Mouse (Mus musculus) hindbrain, embryonic 14.5 days (tissue): ENCODE data around the gene Nat8f6. TPM values are rescaled to one million over a fixed set of nuclear protein-coding genes. Genes with fewer than 3 reads are reported as not detected.
"Not testable (repeated sequence)": the region's sequence is repeated elsewhere in the genome, so short reads cannot be mapped to it uniquely, and the experiment has no call there.

ENCODE experiments used
- ATAC-seq: fragments of 200-750 bp; cut with Nextera tagmentation; 2 replicates; pipeline ENCODE4 v1.8.0; 2017; ENCODE audit warnings: moderate number of reproducible peaks, mild to moderate bottlenecking, moderate TSS enrichment, moderate library complexity; ENCODE audit not compliant: low FRiP score
- DNase-seq: peaks from one replicate; pipeline ENCODE4 v3.0.0-alpha.2; 2015; ENCODE audit warnings: low spot score
- H3K27ac ChIP-seq: fragments of 300-500 bp; sonication (generic); 2 replicates; pipeline ENCODE4 v1.5.1; 2014; ENCODE audit warnings: mild to moderate bottlenecking, moderate library complexity
- H3K27me3 ChIP-seq: fragments of 300-500 bp; sonication (generic); 2 replicates; pipeline ENCODE4 v1.6.1; 2014; ENCODE audit warnings: mild to moderate bottlenecking, low read length, mixed read lengths; ENCODE audit not compliant: control insufficient read depth, insufficient read depth
- H3K36me3 ChIP-seq: fragments of 300-500 bp; sonication (generic); replicated peaks from 2 replicates; pipeline ENCODE4 v1.6.1; 2014; ENCODE audit not compliant: control insufficient read depth, insufficient read depth
- H3K4me1 ChIP-seq: fragments of 300-500 bp; sonication (generic); replicated peaks from 2 replicates; pipeline ENCODE4 v1.6.1; 2014; ENCODE audit warnings: antibody characterized with exemption, low read length, mixed read lengths; ENCODE audit not compliant: control insufficient read depth, insufficient read depth
- H3K4me2 ChIP-seq: fragments of 300-500 bp; sonication (generic); replicated peaks from 2 replicates; pipeline ENCODE4 v1.6.1; 2014; ENCODE audit warnings: mild to moderate bottlenecking, moderate library complexity
- H3K4me3 ChIP-seq: fragments of 300-500 bp; sonication (generic); replicated peaks from 2 replicates; pipeline ENCODE4 v1.5.1; 2014; ENCODE audit warnings: mild to moderate bottlenecking, low read length
- H3K9ac ChIP-seq: fragments of 300-500 bp; sonication (generic); 2 replicates; pipeline ENCODE4 v1.6.1; 2014
- H3K9me3 ChIP-seq: fragments of 300-500 bp; sonication (generic); 2 replicates; pipeline ENCODE4 v1.6.1; 2016; ENCODE audit warnings: low read length; ENCODE audit not compliant: control insufficient read depth
- WGBS: fragments of 180-500 bp; shearing (Covaris S2); extraction: QIAGEN DNeasy Blood & Tissue Kit; methylation state at CpG from one replicate; pipeline ENCODE4 v1.1.7; 2014; 5-methylcytosine and 5-hydroxymethylcytosine counted together
- polyA plus RNA-seq: library from polyadenylated mRNA; unstranded; fragments of >200 nt; fragmentation: Nextera tagmentation; extraction: Ambion mirVana; gene quantifications from 2 replicates; pipeline ENCODE4 v1.2.1, GENCODE M21; 2014

The Nat8f6 gene
- polyA plus RNA-seq, 1 experiment from 2014 or later = not detected

DNA sequence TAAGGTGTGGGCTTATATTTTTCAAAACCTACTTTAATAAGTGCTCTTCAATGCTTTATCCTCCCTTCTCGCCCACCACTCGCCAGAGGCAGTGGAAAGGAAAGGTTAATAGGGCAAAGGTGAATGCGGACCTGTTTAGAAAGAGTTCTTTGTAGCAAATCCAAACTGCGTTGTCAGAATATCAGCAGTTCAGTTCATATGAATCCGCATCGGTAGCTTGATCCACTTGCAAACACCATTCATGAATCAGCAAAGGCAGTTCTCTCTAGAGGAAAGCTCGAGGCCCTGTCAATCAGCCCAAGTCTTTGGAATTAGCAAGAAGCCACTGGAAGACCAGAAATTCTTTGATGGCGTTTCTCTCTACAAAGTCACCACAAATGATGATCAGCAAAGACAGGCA lies 17.9 kb upstream of the Nat8f6 start:
- H3K9me3 ChIP-seq = no peaks in the 10 kb centered on the region
- no peak for DNase-seq
- H3K4me2 ChIP-seq = no peak overlapping the region
- no peak overlapping the region for H3K9ac ChIP-seq
- no peaks in the 10 kb centered on the region for H3K36me3 ChIP-seq
- no peak overlapping the region for H3K4me3 ChIP-seq
- ATAC-seq = no peak
- WGBS = 55% methylated on average over 8 of the region's 8 CpGs
- no peaks in the 10 kb centered on the region for H3K4me1 ChIP-seq
- no peak overlapping the region for H3K27ac ChIP-seq
- no peaks in the 10 kb centered on the region for H3K27me3 ChIP-seq

DNA sequence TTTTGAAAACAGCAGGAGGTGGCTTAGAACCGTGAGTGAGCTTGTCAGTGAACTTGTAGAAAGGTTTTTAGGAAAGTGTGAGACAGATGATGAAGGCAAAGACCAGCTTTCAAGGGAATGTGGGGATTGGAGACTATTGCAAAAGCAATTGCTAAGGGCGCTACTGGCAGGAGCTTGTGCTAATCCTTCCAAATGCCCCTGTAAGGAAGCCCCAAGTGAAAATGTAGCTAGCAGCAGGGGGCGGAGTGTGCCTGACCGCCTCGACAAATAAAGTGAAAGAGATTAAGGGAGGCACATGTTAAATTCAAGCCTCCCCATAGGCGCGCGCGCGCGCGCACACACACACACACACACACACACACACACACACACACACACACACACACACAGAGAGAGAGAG lies 16.6 kb upstream of the Nat8f6 start:
- 18% methylated on average over 9 of the region's 12 CpGs for WGBS
- peak; percentile 45 for DNase-seq
- not testable (repeated sequence) for H3K9me3 ChIP-seq, H3K4me1 ChIP-seq, H3K4me3 ChIP-seq, H3K27me3 ChIP-seq, H3K36me3 ChIP-seq, H3K27ac ChIP-seq, H3K4me2 ChIP-seq, H3K9ac ChIP-seq, ATAC-seq

- not testable (repeated sequence) for H3K27me3 ChIP-seq, H3K9me3 ChIP-seq, H3K9ac ChIP-seq, H3K4me2 ChIP-seq, H3K4me1 ChIP-seq, DNase-seq, H3K27ac ChIP-seq, ATAC-seq, H3K36me3 ChIP-seq, H3K4me3 ChIP-seq
- WGBS = 11% methylated on average over 8 of the region's 9 CpGs
Measured at GRCm38 (mm10) chr6:85836827-85837226, 16.1 kb upstream of the Nat8f6 start.

- H3K27ac ChIP-seq, H3K4me2 ChIP-seq, H3K4me1 ChIP-seq, H3K4me3 ChIP-seq, H3K36me3 ChIP-seq, DNase-seq, H3K27me3 ChIP-seq, H3K9me3 ChIP-seq, ATAC-seq, H3K9ac ChIP-seq: not testable (repeated sequence)
- 85% methylated on average over 5 of the region's 5 CpGs for WGBS
Measured at GRCm38 (mm10) chr6:85836098-85836497, 15.3 kb upstream of the Nat8f6 start.

DNA sequence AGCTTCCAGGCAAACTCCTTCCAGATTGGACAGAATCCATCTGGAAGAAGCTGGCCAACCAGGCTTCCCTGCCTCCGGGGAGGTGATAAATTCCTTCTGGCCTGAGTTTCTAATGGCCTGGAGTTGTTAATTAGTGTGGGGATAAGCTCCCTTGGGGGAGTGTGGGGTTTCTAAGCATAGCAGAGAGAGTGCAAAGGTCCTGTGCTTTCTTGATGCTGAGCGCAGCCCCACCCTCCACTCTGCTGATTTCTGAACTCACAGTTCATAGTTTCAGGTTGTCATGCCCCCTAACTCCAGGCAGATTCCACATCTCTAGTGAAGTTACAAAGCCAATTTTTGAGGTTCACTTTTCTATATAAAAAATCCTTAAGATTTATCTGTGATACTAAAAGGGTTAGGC lies 14.3 kb upstream of the Nat8f6 start:
- not testable (repeated sequence) for DNase-seq, H3K4me2 ChIP-seq, H3K36me3 ChIP-seq, H3K4me1 ChIP-seq, H3K9ac ChIP-seq, H3K27ac ChIP-seq, H3K4me3 ChIP-seq, H3K9me3 ChIP-seq, ATAC-seq, H3K27me3 ChIP-seq
- 76% methylated on average over 1 of the region's 2 CpGs for WGBS

- not testable (repeated sequence) for H3K9me3 ChIP-seq, H3K27me3 ChIP-seq, H3K4me2 ChIP-seq, H3K9ac ChIP-seq, H3K4me1 ChIP-seq, H3K36me3 ChIP-seq, ATAC-seq, H3K27ac ChIP-seq, DNase-seq, H3K4me3 ChIP-seq
Measured at GRCm38 (mm10) chr6:85834504-85835100, 13.8 kb upstream of the Nat8f6 start.

DNA sequence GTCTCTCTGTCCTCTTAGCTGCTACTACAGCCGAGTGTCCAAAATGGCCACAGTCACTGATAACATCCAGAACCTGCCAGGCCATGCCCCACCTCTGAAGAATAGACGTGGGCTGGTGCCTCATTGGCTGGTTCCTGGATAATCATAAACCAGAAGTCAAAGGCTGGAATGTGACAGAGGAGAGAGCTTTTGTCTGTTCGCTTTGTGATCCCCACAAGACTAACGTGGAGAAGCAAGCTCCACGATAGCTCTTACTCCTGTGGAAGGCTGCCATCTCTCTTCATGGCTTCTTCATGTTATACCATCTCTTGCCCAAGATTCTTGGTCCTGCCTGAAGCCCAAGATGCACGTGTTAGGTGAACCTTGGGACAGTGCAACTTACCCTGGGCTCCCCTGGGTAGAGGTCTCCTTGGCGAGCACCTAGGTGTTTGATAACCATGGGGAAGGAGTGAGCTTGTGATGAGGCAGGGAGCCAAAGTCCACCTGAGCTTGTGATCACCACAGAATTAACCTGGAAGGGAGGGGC lies 11.1 kb upstream of the Nat8f6 start, which contains the start of gene Nat8:
Gene Nat8, minus strand, starts transcription at position 287 of the 526 bp plus-strand sequence.
- ATAC-seq (no peak), DNase-seq (no peak)
- Histone ChIP-seq H3K27ac (no peak within 1 kb of the TSS), H3K9ac (no peak within 1 kb of the TSS), H3K4me2 (no peak within 1 kb of the TSS), H3K36me3 (no peaks in the 10 kb centered on the region), H3K4me3 (no peak within 1 kb of the TSS), H3K4me1 (no peaks in the 10 kb centered on the region), H3K27me3 (no peaks in the 10 kb centered on the region), H3K9me3 (no peaks in the 10 kb centered on the region)
- 75% methylated on average over 7 of the region's 7 CpGs for WGBS

- Histone ChIP-seq H3K9ac (no peak overlapping the region), H3K4me3 (no peak overlapping the region), H3K36me3 (no peaks in the 10 kb centered on the region), H3K4me2 (no peak overlapping the region), H3K4me1 (no peaks in the 10 kb centered on the region), H3K9me3 (no peaks in the 10 kb centered on the region), H3K27me3 (no peaks in the 10 kb centered on the region), H3K27ac (no peak overlapping the region)
- no peak for ATAC-seq
- WGBS = 85% methylated on average over 1 of the region's 1 CpGs
- DNase-seq = no peak
Measured at GRCm38 (mm10) chr6:85829462-85829861, 8.7 kb upstream of the Nat8f6 start.

DNA sequence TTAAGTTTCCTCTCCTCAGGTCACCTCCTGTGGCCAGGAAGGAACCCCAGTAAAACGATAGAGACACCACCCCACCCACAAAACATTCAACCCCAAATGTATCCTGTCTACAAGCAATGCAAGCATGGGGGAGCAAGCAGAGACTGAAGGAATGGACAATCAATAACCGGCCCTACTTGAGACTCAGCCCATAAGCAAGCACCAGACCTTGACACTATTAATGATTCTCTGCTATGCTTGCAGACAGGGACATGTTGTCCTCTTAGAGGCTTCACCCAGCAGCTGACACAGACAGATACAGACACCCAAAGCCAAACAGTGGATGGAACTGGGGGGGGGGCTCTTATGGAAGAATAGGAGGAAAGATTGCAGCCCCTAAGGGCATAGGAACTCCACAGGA lies 5.1 kb upstream of the Nat8f6 start:
- DNase-seq (no peak), ATAC-seq (no peak)
- no peaks in the 10 kb centered on the region for H3K4me1 ChIP-seq
- H3K9ac ChIP-seq = no peak overlapping the region
- no peak overlapping the region for H3K4me3 ChIP-seq
- H3K27me3 ChIP-seq = no peaks in the 10 kb centered on the region
- 94% methylated on average over 2 of the region's 2 CpGs for WGBS
- H3K4me2 ChIP-seq = no peak overlapping the region
- H3K9me3 ChIP-seq = no peaks in the 10 kb centered on the region
- H3K27ac ChIP-seq = no peak overlapping the region
- H3K36me3 ChIP-seq = no peaks in the 10 kb centered on the region
